Mouse (Mus musculus) ES-Bruce4 (cell line): ENCODE data around the gene Cd247. TPM values are rescaled to one million over a fixed set of nuclear protein-coding genes. Genes with fewer than 3 reads are reported as not detected.
A peak's percentile ranks its signal among the peaks of the same experiment; 100 is the strongest.
"Not testable (repeated sequence)": the region's sequence is repeated elsewhere in the genome, so short reads cannot be mapped to it uniquely, and the experiment has no call there.

Experiments
- H3K27ac ChIP-seq: 2 replicates; pipeline ENCODE4 v1.5.1; 2012; ENCODE audit warnings: low read length, inconsistent platforms; ENCODE audit not compliant: insufficient read depth
- H3K27me3 ChIP-seq: 2 replicates; pipeline ENCODE4 v1.6.1; 2012; ENCODE audit warnings: mild to moderate bottlenecking, low read length, inconsistent platforms; ENCODE audit not compliant: control insufficient read depth, poor library complexity, insufficient read depth, severe bottlenecking
- H3K36me3 ChIP-seq: 2 replicates; pipeline ENCODE4 v1.6.1; 2012; ENCODE audit warnings: inconsistent platforms, mild to moderate bottlenecking, low read length, moderate library complexity; ENCODE audit not compliant: control insufficient read depth, poor library complexity, insufficient read depth, severe bottlenecking
- H3K4me1 ChIP-seq: one replicate; pipeline ENCODE4 v1.8.1; 2011; ENCODE audit warnings: low read length; ENCODE audit not compliant: control insufficient read depth, insufficient read depth
- H3K4me3 ChIP-seq: 2 replicates; pipeline ENCODE4 v1.5.1; 2011; ENCODE audit warnings: low read depth, mild to moderate bottlenecking, low read length
- H3K9ac ChIP-seq: 2 replicates; pipeline ENCODE4 v1.6.1; 2012; ENCODE audit warnings: low read depth, mild to moderate bottlenecking, inconsistent platforms; ENCODE audit not compliant: poor library complexity, severe bottlenecking
- H3K9me3 ChIP-seq: replicated peaks from 2 replicates; pipeline ENCODE4 v1.6.1; 2012; ENCODE audit warnings: mild to moderate bottlenecking, low read length, inconsistent platforms; ENCODE audit not compliant: control insufficient read depth, poor library complexity, insufficient read depth, severe bottlenecking
- CTCF ChIP-seq: IDR thresholded peaks from one replicate; pipeline ENCODE4 v1.8.1; 2011; ENCODE audit warnings: low read depth, low read length
- EP300 ChIP-seq: IDR thresholded peaks from 2 replicates; pipeline ENCODE4 v1.6.1; 2011; ENCODE audit warnings: low read depth, low read length; ENCODE audit not compliant: insufficient read depth
- POLR2A ChIP-seq: IDR thresholded peaks from one replicate; pipeline ENCODE4 v1.8.1; 2011; ENCODE audit warnings: low read length; ENCODE audit not compliant: insufficient read depth
- polyA plus RNA-seq: library from polyadenylated mRNA; stranded (reverse); fragments of >200 nt; gene quantifications from 2 replicates; pipeline ENCODE4 v1.2.4, GENCODE M21; 2011; ENCODE audit warnings: low read depth; ENCODE audit not compliant: missing spikeins, insufficient read depth, insufficient read length

Gene Cd247
- polyA plus RNA-seq, 1 experiment, result not detected

DNA sequence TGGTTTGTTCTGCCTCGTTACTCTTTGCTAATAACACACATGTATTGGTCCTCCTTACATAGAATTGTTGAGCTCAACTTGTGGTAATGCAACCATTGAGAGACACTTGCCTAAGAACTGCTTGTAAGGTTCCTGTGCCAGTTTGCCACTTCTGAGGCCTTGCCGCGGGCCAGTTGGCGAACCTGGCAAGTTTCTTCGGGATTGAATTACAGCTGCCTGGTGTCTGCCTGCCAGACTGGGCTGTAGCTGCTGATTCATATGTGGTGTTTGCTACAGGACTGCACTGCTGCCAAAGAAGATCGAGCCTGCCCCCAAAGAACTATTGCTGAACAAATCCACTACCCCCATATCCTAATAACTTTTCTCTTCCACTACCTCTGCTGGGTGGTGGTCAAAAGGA lies 34.3 kb upstream of the Cd247 start:
- H3K27ac ChIP-seq, result no peak overlapping the region
- H3K4me3 ChIP-seq, result no peak overlapping the region
- no peak for TF ChIP-seq POLR2A
- no peak for TF ChIP-seq CTCF
- TF ChIP-seq EP300, result no peak
- H3K27me3 ChIP-seq, result no peaks in the 10 kb centered on the region
- no peaks in the 10 kb centered on the region for H3K9me3 ChIP-seq
- no peak overlapping the region for H3K9ac ChIP-seq
- no peaks in the 10 kb centered on the region for H3K4me1 ChIP-seq
- no peaks in the 10 kb centered on the region for H3K36me3 ChIP-seq

DNA sequence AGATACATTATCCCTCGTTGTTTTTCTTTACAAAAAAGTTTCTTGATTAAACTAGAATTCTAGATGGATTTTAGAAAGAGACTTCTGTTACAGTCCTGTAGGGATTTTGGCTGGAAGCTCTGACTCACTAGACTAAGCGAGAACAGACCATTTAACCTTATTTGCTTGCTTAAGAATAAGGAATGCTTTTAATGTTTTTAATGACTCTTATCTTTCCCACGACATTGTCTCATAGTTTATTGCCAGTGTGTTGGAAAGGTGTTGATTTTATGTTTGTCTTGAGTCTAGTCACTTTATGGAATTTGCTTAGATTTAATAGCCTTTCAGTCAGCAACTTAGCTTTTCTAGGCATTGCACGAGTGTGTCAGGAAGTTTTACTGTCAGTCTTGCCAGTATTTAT lies 33.3 kb upstream of the Cd247 start:
- no peaks in the 10 kb centered on the region for H3K36me3 ChIP-seq
- H3K4me1 ChIP-seq, result no peaks in the 10 kb centered on the region
- no peak overlapping the region for H3K9ac ChIP-seq
- no peaks in the 10 kb centered on the region for H3K27me3 ChIP-seq
- no peaks in the 10 kb centered on the region for H3K9me3 ChIP-seq
- no peak overlapping the region for H3K27ac ChIP-seq
- H3K4me3 ChIP-seq, result no peak overlapping the region
- no peak for TF ChIP-seq CTCF
- no peak for TF ChIP-seq POLR2A
- TF ChIP-seq EP300, result no peak

DNA sequence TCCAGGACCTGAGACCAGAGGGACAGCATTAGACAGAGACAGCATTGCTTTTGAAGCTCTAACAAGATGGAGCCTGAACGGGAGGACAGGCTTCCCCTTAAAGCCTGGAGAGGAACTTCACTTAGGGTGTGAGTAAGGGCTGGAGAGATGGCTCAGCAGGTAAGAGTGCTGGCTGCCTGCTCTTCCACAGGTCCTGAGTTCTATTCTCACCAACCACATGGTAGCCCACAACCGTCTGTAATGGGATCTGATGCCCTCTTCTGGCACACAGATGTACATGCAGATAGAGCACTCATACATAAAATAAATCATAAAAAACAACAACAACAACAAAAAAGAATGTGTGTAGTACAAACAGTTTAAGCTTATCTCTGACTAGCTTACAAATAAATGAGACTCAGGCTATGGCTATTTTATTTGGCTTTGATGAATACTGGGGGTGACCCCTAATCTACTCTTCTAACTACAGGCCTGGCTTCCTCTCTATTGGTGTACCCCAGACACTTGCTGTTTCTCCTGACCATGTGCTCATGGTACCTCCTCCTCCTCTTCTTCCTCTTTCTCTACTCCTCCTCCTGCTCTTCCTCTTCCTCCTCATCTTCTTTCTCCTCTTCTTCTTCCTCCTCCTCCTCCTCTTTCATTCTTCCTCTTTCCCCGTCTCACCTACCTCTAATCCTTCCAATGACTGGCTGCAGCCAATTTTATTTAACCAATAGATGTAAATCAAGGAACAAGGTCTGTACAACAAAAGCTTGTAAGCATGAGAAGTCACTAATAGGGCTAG lies 26.8 kb upstream of the Cd247 start:
- Histone ChIP-seq H3K36me3 (no peaks in the 10 kb centered on the region), H3K9me3 (no peaks in the 10 kb centered on the region), H3K27ac (no peak overlapping the region), H3K9ac (no peak overlapping the region), H3K4me3 (no peak overlapping the region), H3K4me1 (peaks cover 2% of the 10 kb centered on the region), H3K27me3 (peaks cover 3% of the 10 kb centered on the region; the same call in 1 of the 2 replicates)
- no peak for TF ChIP-seq POLR2A
- no peak for TF ChIP-seq CTCF
- TF ChIP-seq EP300, result no peak

DNA sequence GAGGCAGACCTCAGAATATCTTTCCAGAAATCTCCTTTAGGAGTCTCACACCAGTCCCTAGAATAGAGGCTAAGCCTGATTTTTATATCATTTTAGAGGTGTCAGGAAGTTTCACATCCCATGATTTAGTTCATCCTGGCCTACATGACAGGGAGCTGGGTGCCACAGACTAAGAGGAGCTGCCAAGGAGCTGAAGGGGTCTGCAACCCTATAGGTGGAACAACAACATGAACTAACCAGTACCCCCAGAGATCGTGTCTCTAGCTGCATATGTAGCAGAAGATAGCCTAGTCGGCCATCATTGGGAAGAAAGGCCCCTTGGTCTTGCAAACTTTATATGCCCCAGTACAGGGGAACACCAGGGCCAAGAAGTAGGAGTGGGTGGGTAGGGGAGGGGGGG lies 26.0 kb upstream of the Cd247 start:
- not testable (repeated sequence) for H3K36me3 ChIP-seq, H3K27ac ChIP-seq, H3K27me3 ChIP-seq, H3K4me3 ChIP-seq, H3K4me1 ChIP-seq, H3K9ac ChIP-seq, H3K9me3 ChIP-seq

DNA sequence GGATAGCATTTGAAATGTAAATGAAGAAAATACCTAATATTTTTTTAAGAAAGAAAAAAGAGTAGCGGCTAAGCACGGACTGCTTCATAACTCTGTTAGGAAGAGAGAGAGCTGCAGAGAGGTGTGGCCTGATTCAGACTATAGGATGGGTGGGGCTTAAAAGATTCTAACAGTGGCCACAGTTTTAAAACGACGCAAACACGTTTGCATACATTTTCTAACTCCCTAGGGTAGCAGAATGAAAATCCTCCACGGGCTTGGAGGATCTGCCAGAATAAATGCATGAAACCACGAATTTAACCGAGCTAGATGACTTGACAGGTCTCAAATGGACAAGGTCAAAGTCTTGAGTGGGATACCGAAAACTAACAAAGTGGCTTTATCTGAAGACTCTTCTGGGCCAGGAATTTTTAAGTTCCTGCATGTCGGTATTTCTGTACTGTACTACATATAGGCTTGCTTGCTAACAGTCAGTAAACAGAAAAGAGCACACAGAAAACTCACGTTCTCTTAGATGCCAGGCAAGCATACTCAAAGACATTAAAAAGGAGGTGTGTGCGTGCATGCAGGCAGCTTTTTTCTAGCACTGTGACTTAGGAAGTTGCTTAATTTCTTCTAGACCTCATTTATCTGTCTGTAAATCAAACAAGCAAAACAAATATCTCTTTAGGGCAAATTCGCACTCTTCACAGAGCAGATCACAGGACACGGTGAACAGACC lies 25.4 kb upstream of the Cd247 start:
- Histone ChIP-seq H3K9me3 (no peaks in the 10 kb centered on the region), H3K4me1 (peaks cover 2% of the 10 kb centered on the region), H3K27ac (no peak overlapping the region), H3K36me3 (no peaks in the 10 kb centered on the region), H3K9ac (no peak overlapping the region), H3K27me3 (peaks cover 3% of the 10 kb centered on the region; the same call in 1 of the 2 replicates), H3K4me3 (no peak overlapping the region)
- TF ChIP-seq POLR2A (no peak), CTCF (no peak), EP300 (no peak)

DNA sequence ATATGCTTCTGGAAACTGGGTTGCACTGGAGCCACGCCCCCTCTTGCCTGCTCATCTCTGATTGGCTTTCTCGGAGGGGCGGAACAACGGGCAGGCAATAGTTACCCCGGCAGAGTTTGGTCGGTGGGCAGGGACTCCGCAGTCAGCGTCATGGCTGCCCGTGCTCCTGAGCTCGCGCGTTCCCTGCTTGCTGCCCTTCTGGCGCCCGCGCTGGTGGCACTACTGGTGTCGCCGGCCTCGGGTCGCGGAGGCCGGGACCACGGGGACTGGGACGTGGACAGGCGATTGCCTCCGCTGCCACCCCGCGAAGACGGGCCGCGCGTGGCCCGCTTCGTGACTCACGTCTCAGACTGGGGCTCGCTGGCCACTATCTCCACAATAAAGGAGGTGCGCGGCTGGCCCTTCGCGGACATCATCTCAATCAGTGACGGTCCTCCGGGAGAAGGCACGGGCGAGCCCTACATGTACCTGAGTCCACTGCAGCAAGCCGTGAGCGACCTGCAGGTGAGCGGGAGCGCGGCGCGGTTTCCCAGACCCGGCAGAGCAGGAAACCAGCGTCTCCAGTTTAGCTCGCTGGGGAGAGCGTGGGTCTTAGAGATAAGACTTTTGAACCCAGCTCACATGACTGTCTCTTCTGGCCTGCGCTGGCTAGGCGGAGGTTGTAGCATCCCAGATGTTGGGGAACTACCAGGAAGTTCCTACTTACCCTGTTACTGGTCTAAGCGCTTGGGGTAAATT lies 24.7 kb upstream of the Cd247 start, which contains the start of gene Creg1:
Gene Creg1 (plus strand): TSS at position 112 of the 738 bp plus-strand sequence.
- H3K4me3 ChIP-seq, result peak within 1 kb of the TSS; percentile 74

More for the DNA sequence above, 24.7 kb upstream of the Cd247 start, which contains the start of gene Creg1:
- H3K9ac ChIP-seq, result peak within 1 kb of the TSS; percentile 46
- peaks cover 2% of the 10 kb centered on the region for H3K4me1 ChIP-seq
- no peak within 1 kb of the TSS for H3K27ac ChIP-seq
- no peaks in the 10 kb centered on the region for H3K36me3 ChIP-seq
- no peaks in the 10 kb centered on the region for H3K9me3 ChIP-seq
- H3K27me3 ChIP-seq, result peaks cover 3% of the 10 kb centered on the region; the same call in 1 of the 2 replicates
- TF ChIP-seq CTCF, result no peak
- 0 out of 2 replicates have a peak, but pooled peaks have one; percentile 19 for TF ChIP-seq EP300
- TF ChIP-seq POLR2A, result peak; percentile 82
